Mouse (Mus musculus) heart, embryonic 13.5 days (tissue): Measurements from ENCODE around the gene Ankrd34a. TPM values are rescaled to one million over a fixed set of nuclear protein-coding genes. Genes with fewer than 3 reads are reported as not detected.

Experiments
- ATAC-seq: fragments of 200-750 bp; cut with Nextera tagmentation; 2 replicates; pipeline ENCODE4 v1.8.0; 2017; ENCODE audit warnings: moderate TSS enrichment; ENCODE audit not compliant: insufficient number of reproducible peaks, low FRiP score, low TSS enrichment; ENCODE audit errors: extremely low read depth
- H3K27ac ChIP-seq: fragments of 300-500 bp; sonication (generic); replicated peaks from 2 replicates; pipeline ENCODE4 v1.5.1; 2015; ENCODE audit warnings: moderate library complexity, mild to moderate bottlenecking, inconsistent platforms
- H3K27me3 ChIP-seq: fragments of 300-500 bp; sonication (generic); replicated peaks from 2 replicates; pipeline ENCODE4 v1.6.1; 2015; ENCODE audit warnings: mild to moderate bottlenecking, inconsistent platforms
- H3K36me3 ChIP-seq: fragments of 300-500 bp; sonication (generic); 2 replicates; pipeline ENCODE4 v1.6.1; 2015; ENCODE audit warnings: mild to moderate bottlenecking, inconsistent platforms
- H3K4me1 ChIP-seq: fragments of 300-500 bp; sonication (generic); 2 replicates; pipeline ENCODE4 v1.6.1; 2015; ENCODE audit warnings: inconsistent platforms
- H3K4me2 ChIP-seq: fragments of 300-500 bp; sonication (generic); 2 replicates; pipeline ENCODE4 v1.6.1; 2015; ENCODE audit warnings: inconsistent platforms, mild to moderate bottlenecking, moderate library complexity
- H3K4me3 ChIP-seq: fragments of 300-500 bp; sonication (generic); 2 replicates; pipeline ENCODE4 v1.5.1; 2015; ENCODE audit warnings: moderate library complexity, mild to moderate bottlenecking, inconsistent platforms
- H3K9ac ChIP-seq: fragments of 300-500 bp; sonication (generic); 2 replicates; pipeline ENCODE4 v1.6.1; 2015; ENCODE audit warnings: inconsistent platforms, mild to moderate bottlenecking, moderate library complexity
- H3K9me3 ChIP-seq: fragments of 300-500 bp; sonication (generic); 2 replicates; pipeline ENCODE4 v1.6.1; 2016; ENCODE audit warnings: inconsistent platforms
- whole genome bisulfite sequencing: fragments of 180-500 bp; shearing (Covaris S2); methylation state at CpG from one replicate; pipeline ENCODE4 v1.1.7; 2015; ENCODE audit warnings: mixed read lengths; 5-methylcytosine and 5-hydroxymethylcytosine counted together
- polyA plus RNA-seq: library from polyadenylated mRNA; unstranded; fragments of >200 nt; fragmentation: Nextera tagmentation; extraction: Ambion mirVana; gene quantifications from 2 replicates; pipeline ENCODE4 v1.2.1, GENCODE M21; 2015

Gene Ankrd34a
- polyA plus RNA-seq, 1 experiment from 2014 or later: 6.5 TPM

DNA sequence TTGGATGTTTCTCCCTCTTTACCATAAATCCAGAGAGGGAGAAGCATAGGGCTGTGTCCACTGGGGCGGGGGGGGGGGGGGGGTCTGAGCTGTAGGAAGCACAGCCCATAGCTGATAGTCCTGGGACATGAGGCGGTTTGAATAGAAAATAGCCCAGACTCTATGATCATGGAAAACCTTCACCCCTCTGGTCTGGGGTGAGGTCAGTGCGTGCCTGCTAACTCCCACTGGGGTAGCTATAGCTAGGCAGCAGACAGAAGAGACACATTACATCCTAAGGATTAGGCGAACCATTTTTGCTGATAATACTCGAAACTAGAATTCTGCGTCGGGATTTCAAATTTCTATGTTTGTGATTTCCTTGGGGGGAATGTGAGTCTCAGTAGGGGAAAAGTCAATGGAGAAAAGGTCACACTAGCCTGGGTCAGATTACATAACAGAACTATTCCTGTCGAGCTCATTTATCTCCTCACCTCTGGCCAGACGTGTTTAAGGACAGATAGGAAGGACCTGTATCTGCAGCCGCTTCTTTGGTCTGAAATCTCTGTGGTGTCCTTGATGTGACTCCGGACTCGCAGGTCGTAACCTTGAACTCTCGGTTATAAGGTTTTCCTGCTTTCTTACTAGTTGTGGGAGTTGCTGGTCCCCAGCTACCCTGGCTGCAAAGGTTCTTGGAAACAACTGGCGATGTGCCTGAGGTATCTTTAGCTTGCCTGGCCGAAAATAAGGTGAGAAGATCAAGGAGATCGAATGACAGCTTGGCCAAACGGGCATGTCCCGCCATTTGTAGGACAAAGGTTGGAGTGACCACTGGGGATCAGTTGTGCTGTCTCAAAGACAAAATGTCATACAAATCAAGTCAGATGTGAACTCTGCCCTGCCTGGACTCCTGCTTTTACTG, 22.6 kb upstream of the Ankrd34a start:
- ATAC-seq: no peak
- 40% methylated on average over 18 of the region's 19 CpGs for WGBS
- H3K27me3 ChIP-seq: no peaks in the 10 kb centered on the region
- no peak overlapping the region for H3K4me2 ChIP-seq
- no peaks in the 10 kb centered on the region for H3K9me3 ChIP-seq
- H3K27ac ChIP-seq: peak overlapping the region; percentile 51
- no peaks in the 10 kb centered on the region for H3K36me3 ChIP-seq
- peaks cover 84% of the 10 kb centered on the region for H3K4me1 ChIP-seq
- no peak overlapping the region for H3K4me3 ChIP-seq
- H3K9ac ChIP-seq: no peak overlapping the region

DNA sequence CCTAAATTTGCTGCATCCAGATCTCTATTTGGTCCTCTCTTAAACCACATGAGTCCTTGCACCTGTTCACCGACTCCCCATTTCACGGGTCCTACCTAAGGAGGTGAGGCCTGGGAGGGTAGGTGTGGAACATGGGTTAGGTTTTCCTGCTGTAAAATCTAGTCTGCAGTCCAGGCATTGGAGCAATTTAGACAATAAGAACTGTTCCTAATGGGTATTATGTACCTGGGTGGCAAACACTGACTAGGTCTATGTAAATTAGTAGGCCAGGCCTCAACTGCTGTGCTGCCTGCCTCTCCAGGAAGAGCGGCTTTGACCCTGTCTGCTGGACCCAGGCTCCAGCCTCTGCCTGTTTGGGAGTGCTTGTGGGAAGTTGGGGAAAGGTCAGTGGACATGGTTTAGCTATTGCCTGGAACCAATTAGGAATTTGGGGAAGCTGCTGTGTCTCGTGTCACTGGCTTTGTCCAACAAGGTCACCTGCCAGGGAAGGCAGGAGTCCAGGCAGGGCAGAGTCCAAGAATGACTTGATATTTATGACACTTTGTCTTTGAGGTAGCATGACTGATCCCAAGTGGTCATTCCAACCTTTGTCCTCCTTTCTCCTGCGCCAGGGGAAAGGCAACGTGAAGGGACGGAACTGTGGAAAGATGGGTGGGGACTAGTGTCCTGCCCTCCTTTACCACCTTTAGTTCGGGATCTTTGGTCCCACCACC, 21.0 kb upstream of the Ankrd34a start:
- no peak for ATAC-seq
- Histone ChIP-seq H3K27me3 (no peaks in the 10 kb centered on the region), H3K36me3 (no peaks in the 10 kb centered on the region), H3K4me2 (peak overlapping the region; percentile 67), H3K9ac (peak overlapping the region; percentile 74), H3K9me3 (no peaks in the 10 kb centered on the region), H3K27ac (peak overlapping the region; percentile 100), H3K4me1 (peaks cover 84% of the 10 kb centered on the region), H3K4me3 (0 out of 2 replicates have a peak overlapping the region, but pooled peaks have one; percentile 35)
- 84% methylated on average over 8 of the region's 8 CpGs for WGBS

DNA sequence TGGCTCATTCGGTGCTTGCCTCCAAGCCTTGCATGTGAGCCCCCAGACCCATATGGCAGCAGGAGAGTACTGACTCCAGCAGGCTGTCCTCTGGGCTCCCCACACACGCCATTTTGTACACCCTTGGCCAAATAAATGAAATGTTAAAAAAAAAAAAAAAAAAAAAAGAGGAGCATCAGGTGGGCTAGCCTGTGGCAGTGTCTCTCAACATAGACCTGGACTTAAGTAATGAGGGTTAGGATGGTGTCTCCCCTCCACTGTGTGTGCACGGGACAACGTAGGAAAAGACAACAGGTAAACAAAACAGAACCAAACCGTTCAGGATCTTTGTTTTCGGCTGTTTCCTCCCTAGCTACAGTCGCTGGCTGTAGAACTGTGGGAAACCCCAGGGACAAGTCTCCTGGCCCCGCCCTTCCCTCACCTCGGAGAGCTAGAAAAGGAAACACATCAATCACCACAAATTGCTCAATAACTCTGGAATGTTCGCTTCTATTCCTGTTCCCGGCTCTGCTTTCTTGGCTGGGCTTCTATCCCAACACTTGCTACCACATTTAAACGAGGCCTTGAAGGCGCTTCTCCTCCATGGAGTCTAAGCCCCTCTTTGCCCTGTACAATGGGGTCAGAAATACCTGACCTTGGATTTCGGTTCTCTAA, 20.3 kb upstream of the Ankrd34a start:
- Histone ChIP-seq H3K9me3 (no peaks in the 10 kb centered on the region), H3K4me2 (peak overlapping the region; percentile 67), H3K4me1 (peaks cover 83% of the 10 kb centered on the region), H3K27me3 (no peaks in the 10 kb centered on the region), H3K4me3 (peak overlapping the region; percentile 35), H3K36me3 (no peaks in the 10 kb centered on the region), H3K27ac (peak overlapping the region; percentile 100), H3K9ac (peak overlapping the region; percentile 74)
- WGBS: 24% methylated on average over 14 of the region's 14 CpGs
- ATAC-seq: no peak

DNA sequence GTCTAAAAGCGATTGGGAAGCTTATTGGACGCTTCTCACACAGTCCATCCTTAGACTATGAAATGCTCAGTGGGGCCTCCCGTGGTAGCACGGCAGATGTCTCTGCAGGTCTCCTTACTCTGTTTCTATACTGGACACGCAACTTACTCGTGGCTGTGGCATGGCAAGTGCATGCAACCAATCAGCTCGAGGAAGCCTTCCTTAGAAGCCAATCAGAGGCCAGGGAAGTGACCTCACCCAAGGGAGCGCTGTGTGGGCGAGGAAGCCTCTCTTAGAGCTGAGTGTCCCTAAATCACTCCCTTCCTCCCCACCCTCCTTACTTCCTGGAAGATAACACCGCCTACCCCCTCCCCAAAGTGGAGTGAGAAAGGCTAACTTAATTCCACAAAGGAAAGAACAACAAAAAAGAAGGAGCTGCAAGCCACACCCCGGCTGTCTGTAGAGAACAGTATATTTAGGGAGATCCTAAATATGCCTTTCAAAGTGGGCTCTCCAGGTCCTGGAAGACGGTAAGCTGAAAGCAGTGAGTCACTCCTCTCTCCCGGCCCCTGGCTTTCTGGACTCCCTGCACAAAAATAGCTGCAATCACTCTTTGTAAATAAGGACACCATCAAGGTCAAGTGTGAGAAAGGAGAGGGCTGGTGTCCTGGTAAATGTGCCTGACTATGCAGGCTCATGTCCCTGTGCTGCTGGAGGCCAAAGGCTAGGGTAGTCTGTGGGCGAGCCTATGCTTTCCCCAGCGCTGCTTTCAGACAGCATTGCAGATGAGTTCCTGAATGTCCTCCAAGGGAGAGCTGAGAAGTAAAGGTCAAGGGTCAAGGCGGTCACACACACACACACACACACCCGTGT, 19.5 kb upstream of the Ankrd34a start, which contains the start of gene Gm16253:
Gene Gm16253, plus strand, starts transcription at position 295 of the 852 bp plus-strand sequence.
- peak; percentile 78 for ATAC-seq
- H3K9me3 ChIP-seq: no peaks in the 10 kb centered on the region
- peaks cover 75% of the 10 kb centered on the region for H3K4me1 ChIP-seq
- H3K27me3 ChIP-seq: no peaks in the 10 kb centered on the region
- 8% methylated on average over 17 of the region's 17 CpGs for WGBS
- H3K4me2 ChIP-seq: peak within 1 kb of the TSS; percentile 67
- peak within 1 kb of the TSS; percentile 35 for H3K4me3 ChIP-seq
- no peaks in the 10 kb centered on the region for H3K36me3 ChIP-seq
- peak within 1 kb of the TSS; percentile 74 for H3K9ac ChIP-seq
- peak within 1 kb of the TSS; percentile 100 for H3K27ac ChIP-seq

DNA sequence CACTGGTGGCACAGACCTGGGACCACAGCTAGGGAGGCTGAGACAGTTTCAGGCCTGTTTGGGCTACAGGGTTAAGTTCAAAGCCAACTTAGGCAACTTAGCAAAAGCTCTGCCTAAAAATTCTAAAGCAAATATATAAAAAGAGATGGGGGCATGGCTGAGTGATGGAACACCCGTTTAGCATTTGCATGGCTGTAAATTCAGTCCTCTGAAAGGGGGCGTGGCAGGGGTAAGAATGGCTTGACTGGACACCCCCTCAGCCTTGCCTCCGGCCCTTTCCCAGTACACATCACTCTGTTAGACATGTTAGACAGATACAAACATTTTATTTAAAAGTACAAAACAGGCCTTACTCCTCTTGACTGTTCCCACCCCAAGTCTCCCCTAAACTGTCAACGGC, 18.9 kb upstream of the Ankrd34a start:
- Histone ChIP-seq H3K36me3 (no peaks in the 10 kb centered on the region), H3K27me3 (no peaks in the 10 kb centered on the region), H3K9me3 (no peaks in the 10 kb centered on the region), H3K4me1 (peaks cover 73% of the 10 kb centered on the region), H3K27ac (peak overlapping the region; percentile 100), H3K4me3 (peak overlapping the region; percentile 35; the same call in 1 of the 2 replicates), H3K4me2 (peak overlapping the region; percentile 67), H3K9ac (peak overlapping the region; percentile 74)
- 65% methylated on average over 4 of the region's 4 CpGs for WGBS
- no peak for ATAC-seq

DNA sequence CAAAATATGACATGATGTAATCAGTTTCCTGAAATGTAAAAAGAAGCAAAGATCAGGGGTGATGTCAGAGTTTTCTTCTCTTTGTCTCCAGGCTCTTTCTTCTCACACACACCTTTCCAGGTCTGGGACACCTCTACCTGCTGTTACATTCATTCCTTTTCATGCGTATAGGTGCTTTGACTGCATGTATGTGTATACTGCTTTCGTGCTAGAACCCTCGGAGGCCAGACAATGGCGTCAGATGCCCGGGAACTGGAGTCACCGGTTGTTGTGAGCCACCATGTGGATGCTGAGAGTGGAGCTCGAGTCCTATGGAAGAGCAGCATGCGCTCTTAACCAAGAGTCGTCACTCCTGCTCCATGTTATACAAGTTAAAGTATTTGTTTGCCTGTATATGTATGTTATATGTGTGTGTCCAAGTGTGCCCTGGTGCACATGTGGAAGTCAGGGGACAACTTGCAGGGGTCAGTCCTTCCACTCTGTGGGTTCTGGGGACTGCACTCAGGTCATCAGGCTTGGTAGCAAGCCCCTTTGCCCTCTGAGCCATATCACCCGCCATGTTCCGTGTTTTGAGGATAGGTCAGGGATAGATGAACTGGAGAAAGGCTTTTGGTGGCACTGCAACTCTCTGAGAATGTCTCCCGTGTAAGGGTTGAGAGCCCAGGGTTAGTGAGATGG, 17.7 kb upstream of the Ankrd34a start:
- 77% methylated on average over 12 of the region's 12 CpGs for WGBS
- no peak for ATAC-seq
- H3K27ac ChIP-seq: peak overlapping the region; percentile 100
- peaks cover 3% of the 10 kb centered on the region; the same call in 1 of the 2 replicates for H3K36me3 ChIP-seq
- H3K9ac ChIP-seq: 0 out of 2 replicates have a peak overlapping the region, but pooled peaks have one; percentile 19
- no peak overlapping the region for H3K4me2 ChIP-seq
- H3K4me1 ChIP-seq: peaks cover 68% of the 10 kb centered on the region
- H3K9me3 ChIP-seq: no peaks in the 10 kb centered on the region
- H3K4me3 ChIP-seq: no peak overlapping the region
- no peaks in the 10 kb centered on the region for H3K27me3 ChIP-seq

DNA sequence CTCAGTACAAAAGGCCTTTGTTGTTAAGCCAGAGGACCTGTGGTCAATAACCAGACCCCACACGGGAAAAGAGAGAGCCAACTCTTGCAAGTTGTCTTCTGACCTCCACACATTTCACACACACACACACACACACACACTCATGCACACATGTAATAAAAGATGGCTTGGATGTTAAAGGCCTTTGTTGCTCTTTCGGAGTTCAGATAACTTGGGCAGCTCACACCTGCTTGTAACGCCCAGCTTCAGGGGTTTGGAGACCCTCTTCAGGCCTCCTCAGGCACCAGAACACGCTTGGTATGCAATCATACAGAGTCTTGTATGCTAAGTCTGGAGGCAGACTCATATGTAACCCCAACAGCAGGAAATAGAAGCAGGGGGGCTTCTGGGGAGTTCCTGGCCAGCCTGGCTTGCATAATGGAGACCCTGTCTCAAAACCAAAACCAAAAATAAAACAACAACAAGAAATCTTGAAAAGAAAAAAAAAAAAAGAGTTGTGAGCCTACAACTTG, 17.1 kb upstream of the Ankrd34a start:
- WGBS: 60% methylated on average over 4 of the region's 4 CpGs
- no peak overlapping the region for H3K4me2 ChIP-seq
- no peaks in the 10 kb centered on the region for H3K27me3 ChIP-seq
- H3K9ac ChIP-seq: peak overlapping the region; percentile 57
- peaks cover 62% of the 10 kb centered on the region for H3K4me1 ChIP-seq
- H3K36me3 ChIP-seq: peaks cover 7% of the 10 kb centered on the region; the same call in 1 of the 2 replicates
- no peak overlapping the region for H3K4me3 ChIP-seq
- no peaks in the 10 kb centered on the region for H3K9me3 ChIP-seq
- ATAC-seq: no peak
- no peak overlapping the region; the same call in 1 of the 2 replicates for H3K27ac ChIP-seq

DNA sequence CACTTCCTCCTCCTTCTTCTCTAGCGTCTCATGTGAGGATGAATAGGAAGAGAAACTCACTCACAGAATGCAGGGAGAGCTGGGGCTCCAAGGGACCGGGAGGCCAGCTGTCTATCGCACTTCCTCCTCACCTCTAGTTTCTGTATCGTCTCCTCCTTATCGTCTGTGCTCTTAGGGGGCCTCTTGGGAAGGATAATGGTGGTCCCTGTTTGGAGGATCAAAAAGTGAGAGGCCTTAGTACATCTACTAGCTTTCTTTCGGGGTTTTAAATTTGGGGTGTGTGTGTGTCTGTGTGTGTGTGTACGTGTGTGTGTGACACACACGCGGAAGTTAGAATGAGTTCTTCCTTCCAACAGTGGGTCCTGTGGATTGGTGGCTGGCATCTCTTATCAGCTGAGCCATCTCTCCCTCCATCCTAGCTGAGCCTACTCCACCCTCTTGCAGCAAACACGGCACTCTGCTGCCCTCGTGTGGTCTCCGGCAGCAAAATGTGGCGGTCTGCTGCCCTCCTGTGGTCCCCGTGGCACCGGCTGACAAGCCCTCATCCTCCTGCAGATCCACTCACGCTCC, 16.5 kb upstream of the Ankrd34a start:
- Histone ChIP-seq H3K36me3 (peaks cover 7% of the 10 kb centered on the region; the same call in 1 of the 2 replicates), H3K9ac (peak overlapping the region; percentile 83), H3K4me2 (peak overlapping the region; percentile 71), H3K4me3 (peak overlapping the region; percentile 42), H3K27me3 (no peaks in the 10 kb centered on the region), H3K27ac (peak overlapping the region; percentile 30), H3K4me1 (peaks cover 56% of the 10 kb centered on the region), H3K9me3 (no peaks in the 10 kb centered on the region)
- WGBS: 9% methylated on average over 16 of the region's 16 CpGs
- ATAC-seq: no peak

DNA sequence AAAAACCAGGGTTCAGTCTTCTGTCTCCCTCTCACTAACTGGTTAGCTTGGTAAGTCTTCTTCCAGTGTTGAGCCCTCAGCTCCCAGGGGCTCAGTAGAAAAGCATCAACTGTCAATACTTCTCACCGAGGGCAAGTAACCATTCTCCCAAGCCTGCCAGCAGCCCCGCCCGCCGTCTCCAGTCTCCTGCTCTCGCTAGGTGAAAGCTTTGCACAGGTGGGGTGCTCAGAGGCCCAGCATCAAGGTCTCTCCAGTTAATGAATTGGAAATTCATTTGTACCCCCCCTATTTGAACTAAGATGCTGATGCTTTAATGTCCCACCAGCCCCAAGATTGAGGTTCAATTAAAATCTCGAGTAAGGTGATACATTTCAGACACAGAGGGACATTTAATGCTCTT, 15.3 kb upstream of the Ankrd34a start:
- ATAC-seq: no peak
- Histone ChIP-seq H3K4me3 (no peak overlapping the region), H3K4me1 (peaks cover 44% of the 10 kb centered on the region), H3K4me2 (no peak overlapping the region), H3K9ac (peak overlapping the region; percentile 83; the same call in 1 of the 2 replicates), H3K36me3 (peaks cover 7% of the 10 kb centered on the region; the same call in 1 of the 2 replicates), H3K27ac (no peak overlapping the region), H3K9me3 (no peaks in the 10 kb centered on the region), H3K27me3 (no peaks in the 10 kb centered on the region)
- 45% methylated on average over 6 of the region's 6 CpGs for WGBS
